Mouse (Mus musculus) heart, embryonic 14.5 days (tissue): Measurements from ENCODE around the gene Elmod2. TPM values are rescaled to one million over a fixed set of nuclear protein-coding genes. Genes with fewer than 3 reads are reported as not detected.

ENCODE experiments used
- ATAC-seq: fragments of 200-750 bp; cut with Nextera tagmentation; 2 replicates; pipeline ENCODE4 v1.8.0; 2017; ENCODE audit warnings: low read depth, moderate TSS enrichment; ENCODE audit not compliant: insufficient number of reproducible peaks, insufficient read depth, low FRiP score
- H3K27ac ChIP-seq, 2 experiments: fragments of 200-500 bp in 1 of 2; fragments of 300-500 bp in 1 of 2; sonication (generic) in 1 of 2; replicated peaks in 1 of 2; 2 replicates each; pipeline ENCODE4 v1.5.1; 2012 to 2014; ENCODE audit warnings: low read depth in 2 of 2, low read length in 2 of 2, control low read depth in 1 of 2, mild to moderate bottlenecking in 1 of 2, mixed read lengths in 1 of 2; ENCODE audit not compliant: control insufficient read depth in 1 of 2, insufficient read depth in 1 of 2
- H3K27me3 ChIP-seq: fragments of 300-500 bp; sonication (generic); 2 replicates; pipeline ENCODE4 v1.6.1; 2014; ENCODE audit warnings: mild to moderate bottlenecking, low read length, control low read depth; ENCODE audit not compliant: control insufficient read depth, insufficient read depth
- H3K36me3 ChIP-seq: fragments of 300-500 bp; sonication (generic); 2 replicates; pipeline ENCODE4 v1.6.1; 2014; ENCODE audit warnings: mild to moderate bottlenecking, control low read depth, low read length, mixed read lengths; ENCODE audit not compliant: control insufficient read depth, insufficient read depth
- H3K4me1 ChIP-seq, 2 experiments: fragments of 200-500 bp in 1 of 2; fragments of 300-500 bp in 1 of 2; sonication (generic) in 1 of 2; 2 replicates each; pipeline ENCODE4 v1.6.1; 2012 to 2014; ENCODE audit warnings: low read length in 2 of 2, control low read depth in 1 of 2, mixed read lengths in 1 of 2; ENCODE audit not compliant: control insufficient read depth in 2 of 2, insufficient read depth in 2 of 2
- H3K4me2 ChIP-seq: fragments of 300-500 bp; sonication (generic); 2 replicates; pipeline ENCODE4 v1.6.1; 2014; ENCODE audit warnings: mild to moderate bottlenecking, low read length
- H3K4me3 ChIP-seq, 2 experiments: fragments of 200-500 bp in 1 of 2; fragments of 300-500 bp in 1 of 2; sonication (generic) in 1 of 2; 2 replicates each; pipeline ENCODE4 v1.5.1; 2012 to 2014; ENCODE audit warnings: low read length in 2 of 2, mild to moderate bottlenecking in 2 of 2, control low read depth in 1 of 2, low read depth in 1 of 2, moderate library complexity in 1 of 2; ENCODE audit not compliant: control insufficient read depth in 1 of 2, insufficient read depth in 1 of 2
- H3K9ac ChIP-seq: fragments of 300-500 bp; sonication (generic); 2 replicates; pipeline ENCODE4 v1.6.1; 2014; ENCODE audit warnings: mild to moderate bottlenecking, low read length
- H3K9me3 ChIP-seq: fragments of 300-500 bp; sonication (generic); 2 replicates; pipeline ENCODE4 v1.6.1; 2016; ENCODE audit warnings: low read length, control low read depth; ENCODE audit not compliant: control insufficient read depth
- WGBS: fragments of 180-500 bp; shearing (Covaris S2); extraction: QIAGEN DNeasy Blood & Tissue Kit; methylation state at CpG from one replicate; pipeline ENCODE4 v1.1.7; 2014; 5-methylcytosine and 5-hydroxymethylcytosine counted together
- polyA plus RNA-seq: library from polyadenylated mRNA; unstranded; fragments of >200 nt; fragmentation: Nextera tagmentation; extraction: Ambion mirVana; gene quantifications from 2 replicates; pipeline ENCODE4 v1.2.1, GENCODE M21; 2014

Elmod2 gene
- polyA plus RNA-seq, 1 experiment from 2014 or later: 12.6 TPM

GRCm38 (mm10) chr8:83342693-83343092 lies 10.4 kb upstream of the Elmod2 start:
- Histone ChIP-seq H3K36me3 (no peaks in the 10 kb centered on the region), H3K4me2 (no peak overlapping the region), H3K4me1 (no peaks in the 10 kb centered on the region), H3K9me3 (no peaks in the 10 kb centered on the region), H3K27me3 (no peaks in the 10 kb centered on the region), H3K9ac (no peak overlapping the region), H3K27ac (no peak overlapping the region), H3K4me3 (no peak overlapping the region)
- no peak for ATAC-seq

DNA sequence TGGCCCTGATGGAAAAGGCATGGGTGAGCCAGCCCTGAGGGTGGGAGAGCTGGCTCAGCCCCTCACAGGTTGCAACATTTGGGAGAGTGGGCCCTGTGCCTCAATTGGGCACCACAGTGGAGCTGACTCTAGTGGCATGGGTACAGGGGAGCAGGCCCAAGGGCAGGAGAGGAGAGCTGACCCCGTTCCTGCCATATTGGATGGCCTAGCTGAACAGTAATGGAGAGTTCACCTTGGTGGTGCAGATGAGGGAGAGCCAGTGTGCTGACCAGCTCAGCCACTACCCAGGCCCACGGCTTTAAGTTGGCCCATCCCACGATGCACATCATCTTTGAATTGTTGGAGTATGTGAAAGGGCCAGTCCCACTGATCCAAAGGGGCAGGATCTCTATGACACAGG lies 9.8 kb upstream of the Elmod2 start:
- no peak overlapping the region for H3K27ac ChIP-seq
- H3K4me3 ChIP-seq: no peak overlapping the region
- no peaks in the 10 kb centered on the region for H3K27me3 ChIP-seq
- H3K36me3 ChIP-seq: no peaks in the 10 kb centered on the region
- 0 out of 2 replicates have a peak, but pooled peaks have one; percentile 43 for ATAC-seq
- no peaks in the 10 kb centered on the region for H3K9me3 ChIP-seq
- H3K4me1 ChIP-seq: no peaks in the 10 kb centered on the region
- no peak overlapping the region for H3K9ac ChIP-seq
- no peak overlapping the region for H3K4me2 ChIP-seq
- 82% methylated on average over 3 of the region's 3 CpGs for WGBS

DNA sequence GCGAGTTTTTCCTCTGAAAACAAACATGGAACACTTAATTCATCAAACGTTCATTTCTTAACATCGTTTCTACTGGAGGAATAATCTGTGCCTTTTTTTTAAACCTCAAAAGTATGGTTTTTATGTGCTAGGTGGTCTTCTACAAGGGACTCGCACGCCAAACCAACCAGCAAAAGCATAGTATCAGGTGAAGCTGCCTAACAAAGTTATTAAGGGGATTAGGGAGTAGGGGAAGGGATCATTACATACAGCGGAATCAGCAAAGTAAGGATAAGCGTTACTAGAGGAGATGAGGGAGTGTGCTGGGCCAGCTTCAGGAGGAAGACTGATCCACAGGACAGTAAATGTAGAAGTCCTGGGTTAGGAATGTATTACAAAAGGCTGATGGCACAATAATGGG lies 578 bp upstream of the Elmod2 start:
- peaks cover 9% of the 10 kb centered on the region for H3K36me3 ChIP-seq
- H3K4me3 ChIP-seq: peak overlapping the region; percentile 51 to 93
- H3K4me2 ChIP-seq: peak overlapping the region; percentile 98
- WGBS: 6% methylated on average over 7 of the region's 7 CpGs
- H3K9me3 ChIP-seq: no peaks in the 10 kb centered on the region
- no peaks in the 10 kb centered on the region; a peak in 1 of 4 replicates for H3K4me1 ChIP-seq
- H3K27me3 ChIP-seq: no peaks in the 10 kb centered on the region
- no peak overlapping the region for H3K27ac ChIP-seq
- H3K9ac ChIP-seq: peak overlapping the region; percentile 64
- ATAC-seq: no peak

DNA sequence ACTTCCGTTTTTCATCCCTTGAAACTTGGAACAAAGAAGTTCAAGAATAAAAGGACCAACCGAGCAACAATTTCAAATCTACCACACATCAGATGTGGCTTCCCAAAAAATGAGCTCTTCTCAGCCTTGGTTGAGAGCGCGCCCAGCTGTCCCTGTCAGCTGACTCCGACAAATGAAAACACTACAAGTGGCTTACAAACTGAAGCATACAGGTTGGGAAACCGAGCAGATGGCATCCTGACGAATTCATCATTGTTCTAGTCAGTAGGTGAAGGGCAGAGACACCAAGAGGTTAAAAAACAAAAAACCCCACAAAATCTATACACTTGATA lies 753 bp downstream of the Elmod2 start:
- peak overlapping the region; percentile 89 for H3K9ac ChIP-seq
- H3K4me2 ChIP-seq: peak overlapping the region; percentile 98
- H3K9me3 ChIP-seq: no peaks in the 10 kb centered on the region
- H3K4me1 ChIP-seq: no peaks in the 10 kb centered on the region; a peak in 1 of 4 replicates
- H3K4me3 ChIP-seq: peak overlapping the region; percentile 82 to 93
- ATAC-seq: no peak
- H3K36me3 ChIP-seq: peaks cover 18% of the 10 kb centered on the region
- no peaks in the 10 kb centered on the region for H3K27me3 ChIP-seq
- H3K27ac ChIP-seq: peak overlapping the region in 1 of 2 experiments; percentile 48; a peak in 2 of 4 replicates
- WGBS: 9% methylated on average over 7 of the region's 7 CpGs

- no peak overlapping the region for H3K4me3 ChIP-seq
- peaks cover 21% of the 10 kb centered on the region for H3K36me3 ChIP-seq
- no peak overlapping the region for H3K9ac ChIP-seq
- WGBS: 82% methylated on average over 5 of the region's 5 CpGs
- no peak for ATAC-seq
- H3K4me1 ChIP-seq: no peaks in the 10 kb centered on the region; a peak in 1 of 4 replicates
- H3K27ac ChIP-seq: no peak overlapping the region
- H3K27me3 ChIP-seq: no peaks in the 10 kb centered on the region
- H3K4me2 ChIP-seq: no peak overlapping the region
- no peaks in the 10 kb centered on the region for H3K9me3 ChIP-seq
These were observed 4.4 kb downstream of the Elmod2 start for GRCm38 (mm10) chr8:83327889-83328288.

DNA sequence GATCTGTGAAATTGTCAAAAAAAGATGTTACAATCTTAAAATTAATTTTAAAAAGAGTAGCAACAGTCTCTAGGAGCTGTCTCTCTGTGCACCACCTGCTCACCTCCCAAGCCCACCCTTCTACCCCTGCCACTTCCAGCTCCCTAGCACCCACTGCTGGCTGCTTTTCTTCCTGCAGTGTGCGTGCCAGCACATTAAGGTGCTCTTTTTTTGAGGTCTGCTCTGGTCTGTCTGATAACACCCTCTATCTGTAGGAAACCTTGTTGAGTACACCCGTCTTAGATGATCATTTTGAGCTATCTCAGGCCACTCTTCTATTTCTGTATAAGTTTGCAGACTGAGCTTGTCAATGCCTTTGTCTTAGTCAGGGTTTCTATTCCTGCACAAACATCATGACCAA lies 9.2 kb downstream of the Elmod2 start:
- H3K4me2 ChIP-seq: no peak overlapping the region
- H3K4me1 ChIP-seq: no peaks in the 10 kb centered on the region
- no peaks in the 10 kb centered on the region for H3K9me3 ChIP-seq
- WGBS: 64% methylated on average over 2 of the region's 2 CpGs
- H3K27me3 ChIP-seq: no peaks in the 10 kb centered on the region
- no peak overlapping the region for H3K9ac ChIP-seq
- no peak overlapping the region for H3K4me3 ChIP-seq
- peaks cover 40% of the 10 kb centered on the region for H3K36me3 ChIP-seq
- no peak overlapping the region for H3K27ac ChIP-seq
- no peak for ATAC-seq

DNA sequence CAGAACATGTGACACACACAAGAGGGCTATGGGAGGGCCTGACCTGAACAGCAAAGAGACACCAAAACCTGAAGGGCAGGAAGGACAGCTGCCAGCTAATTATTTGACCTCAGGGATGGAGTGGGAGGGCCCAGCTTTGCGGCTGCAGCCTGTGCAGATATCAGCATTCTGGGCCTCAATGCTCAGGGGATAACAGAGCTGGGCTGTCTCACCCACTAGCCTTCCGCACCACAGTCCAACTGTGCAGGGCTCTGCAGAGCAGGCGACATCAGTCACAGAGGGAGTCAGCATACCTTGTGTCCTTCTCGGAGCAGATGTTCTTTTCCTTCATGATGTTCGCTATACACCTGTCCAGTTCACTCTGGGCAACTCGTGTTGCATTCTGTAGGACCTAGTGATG lies 9.9 kb downstream of the Elmod2 start:
- Histone ChIP-seq H3K9me3 (no peaks in the 10 kb centered on the region), H3K9ac (no peak overlapping the region), H3K4me3 (no peak overlapping the region), H3K4me2 (no peak overlapping the region), H3K4me1 (no peaks in the 10 kb centered on the region), H3K27me3 (no peaks in the 10 kb centered on the region), H3K27ac (no peak overlapping the region), H3K36me3 (peaks cover 39% of the 10 kb centered on the region)
- no peak for ATAC-seq
- 73% methylated on average over 6 of the region's 6 CpGs for WGBS

DNA sequence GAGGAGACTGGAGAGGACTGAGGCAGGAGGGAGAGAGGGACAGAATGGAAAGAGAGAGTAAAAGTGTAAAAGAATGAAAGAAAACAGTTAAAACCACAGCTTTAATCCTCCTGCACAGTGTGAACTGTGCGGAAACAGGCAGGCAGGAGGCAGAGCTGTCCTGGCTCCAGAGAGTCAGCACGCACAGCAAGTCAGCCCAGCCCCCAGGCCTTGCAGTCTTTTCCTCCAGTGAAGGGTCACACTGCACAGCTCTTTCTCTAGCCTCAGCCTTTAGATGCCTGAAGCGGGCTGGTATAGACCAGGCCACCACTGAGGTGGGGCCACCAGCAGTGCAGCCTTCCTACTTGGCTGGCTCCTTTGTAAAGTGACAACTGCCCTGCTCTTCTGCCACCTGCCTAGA lies 11.7 kb downstream of the Elmod2 start:
- Histone ChIP-seq H3K4me1 (no peaks in the 10 kb centered on the region), H3K27ac (no peak overlapping the region), H3K4me3 (no peak overlapping the region), H3K4me2 (no peak overlapping the region), H3K27me3 (no peaks in the 10 kb centered on the region), H3K9me3 (no peaks in the 10 kb centered on the region), H3K9ac (no peak overlapping the region), H3K36me3 (peaks cover 50% of the 10 kb centered on the region)
- ATAC-seq: no peak
- 71% methylated on average over 3 of the region's 3 CpGs for WGBS
